Comparison of ENCODE assay signal across 7 mouse cellular contexts in the genomic region with DNA sequence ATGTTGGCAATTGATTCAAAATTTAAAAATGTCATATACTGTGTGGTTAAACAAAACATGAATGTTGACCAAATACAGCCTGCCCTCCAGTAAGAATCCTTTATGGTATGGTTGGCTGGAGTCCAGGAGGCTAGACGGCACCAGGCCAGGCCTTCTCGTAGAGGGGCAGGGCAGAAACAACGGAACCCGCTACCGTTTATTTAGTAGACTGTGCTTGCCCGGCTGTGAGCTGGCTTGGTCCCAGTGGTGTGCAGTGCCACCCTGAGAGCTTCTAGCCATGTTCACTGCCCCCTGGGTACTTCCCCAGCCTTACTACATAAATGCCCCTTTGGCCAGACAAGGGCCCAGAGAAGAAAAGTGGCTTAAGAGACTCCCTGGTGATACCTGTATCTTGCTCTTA.
A peak's percentile ranks its signal among the peaks of the same experiment; 100 is the strongest.
DNase-seq lines count a peak whose midpoint lies in the region; ATAC-seq lines count a peak whose summit lies in the region.

No protein-coding gene starts in this region.

- H3K4me2 ChIP-seq in kidney, embryonic 15.5 days: no peak overlapping the region
- H3K4me2 ChIP-seq in embryonic facial prominence, embryonic 13.5 days: peak overlapping the region; percentile 14; the same call in 1 of the 2 replicates
- H3K4me2 ChIP-seq in intestine, embryonic 15.5 days (replicated peaks): no peak overlapping the region

- no peaks in the 10 kb centered on the region for H3K9me3 ChIP-seq in kidney, embryonic 15.5 days (replicated peaks)
- no peaks in the 10 kb centered on the region for H3K9me3 ChIP-seq in embryonic facial prominence, embryonic 13.5 days
- no peaks in the 10 kb centered on the region for H3K9me3 ChIP-seq in intestine, embryonic 15.5 days

- no peak overlapping the region for H3K4me3 ChIP-seq in kidney, embryonic 15.5 days (replicated peaks)
- H3K4me3 ChIP-seq in embryonic facial prominence, embryonic 13.5 days: no peak overlapping the region
- no peak overlapping the region for H3K4me3 ChIP-seq in intestine, embryonic 15.5 days (replicated peaks)

- no peaks in the 10 kb centered on the region for H3K27me3 ChIP-seq in kidney, embryonic 15.5 days
- H3K27me3 ChIP-seq in embryonic facial prominence, embryonic 13.5 days: no peaks in the 10 kb centered on the region
- no peaks in the 10 kb centered on the region for H3K27me3 ChIP-seq in intestine, embryonic 15.5 days (replicated peaks)

- WGBS in kidney, embryonic 15.5 days: 31% methylated on average over 6 of the region's 6 CpGs
- WGBS in embryonic facial prominence, embryonic 13.5 days: 37% methylated on average over 6 of the region's 6 CpGs
- 14% methylated on average over 6 of the region's 6 CpGs for WGBS in intestine, embryonic 15.5 days

- no peak overlapping the region for H3K9ac ChIP-seq in kidney, embryonic 15.5 days
- no peak overlapping the region for H3K9ac ChIP-seq in embryonic facial prominence, embryonic 13.5 days
- no peak overlapping the region for H3K9ac ChIP-seq in intestine, embryonic 15.5 days

- peaks cover 77% of the 10 kb centered on the region for H3K4me1 ChIP-seq in kidney, embryonic 15.5 days
- peaks cover 97% of the 10 kb centered on the region for H3K4me1 ChIP-seq in embryonic facial prominence, embryonic 13.5 days
- peaks cover 77% of the 10 kb centered on the region for H3K4me1 ChIP-seq in intestine, embryonic 15.5 days (replicated peaks)

- peak overlapping the region; percentile 69 for H3K27ac ChIP-seq in kidney, embryonic 15.5 days
- peak overlapping the region; percentile 28 for H3K27ac ChIP-seq in embryonic facial prominence, embryonic 13.5 days
- peak overlapping the region; percentile 54 for H3K27ac ChIP-seq in intestine, embryonic 15.5 days

- no peak for DNase-seq in kidney, adult 11 months
- no peak for DNase-seq in embryo, embryonic 9.5 days (ENCODE audit: extremely low spot score)
- no peak for DNase-seq in right cerebral cortex, postnatal 25 days

- no peak for ATAC-seq in kidney, embryonic 15.5 days (replicated peaks; ENCODE audit: low FRiP score)
- ATAC-seq in embryonic facial prominence, embryonic 13.5 days (ENCODE audit: insufficient number of reproducible peaks, insufficient read depth, low FRiP score, low TSS enrichment, low read depth): no peak
- ATAC-seq in intestine, embryonic 15.5 days: peak; percentile 34
- ATAC-seq in megakaryocyte progenitor cell, adult 5-6 weeks (replicated peaks; ENCODE audit: poor library complexity): peak; percentile 15

- H3K36me3 ChIP-seq in kidney, embryonic 15.5 days: no peaks in the 10 kb centered on the region
- H3K36me3 ChIP-seq in embryonic facial prominence, embryonic 13.5 days: 0 out of 2 replicates have a peak, but pooled peaks cover 8% of the 10 kb centered on the region
- H3K36me3 ChIP-seq in intestine, embryonic 15.5 days: no peaks in the 10 kb centered on the region

Comparison
In these comparisons a context has a peak if more than half of its experiments do, and no peak if none do; other contexts are left out.
1. ATAC-seq: peak in intestine, embryonic 15.5 days (single experiment) and megakaryocyte progenitor cell, adult 5-6 weeks (single experiment); none in kidney, embryonic 15.5 days (single experiment) and embryonic facial prominence, embryonic 13.5 days (single experiment).
2. Peak in every context shown above with its lines, with median percentiles within 50 percentile points of each other: H3K27ac ChIP-seq.